Mouse (Mus musculus) MEL-GATA-1-ER (cell line): ENCODE results near the gene 9030612E09Rik.

Experiments
- DNase-seq: peaks from one replicate; pipeline ENCODE4 v3.0.0-alpha.2; 2012; ENCODE audit warnings: low read depth; ENCODE audit errors: extremely low read depth

Gene 9030612E09Rik

GRCm38 (mm10) chr10:43200206-43200605 is 25.7 kb downstream of the 9030612E09Rik start:
- no peak for DNase-seq

DNA sequence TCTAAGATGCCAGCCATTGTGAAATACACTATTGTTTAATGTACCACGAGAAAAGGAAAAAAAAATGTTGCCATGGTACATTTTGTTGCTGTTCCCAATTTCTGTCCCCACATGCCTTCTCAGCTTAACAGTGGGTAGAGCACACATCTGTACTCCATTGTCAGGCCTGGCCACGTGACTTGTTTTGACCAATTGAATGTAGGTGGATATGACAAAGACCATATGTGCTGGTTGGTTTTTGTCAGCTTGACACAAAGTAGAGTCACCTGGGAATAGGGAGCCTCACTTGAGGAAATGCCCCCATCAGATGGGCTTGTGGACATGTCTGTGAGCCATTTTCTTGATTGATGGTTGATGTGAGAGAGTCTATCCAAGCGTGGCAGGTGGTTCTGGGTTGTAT is 29.4 kb downstream of the 9030612E09Rik start:
- no peak for DNase-seq

- peak; percentile 19 for DNase-seq
Observed at GRCm38 (mm10) chr10:43211866-43212265, 37.4 kb downstream of the 9030612E09Rik start.

DNA sequence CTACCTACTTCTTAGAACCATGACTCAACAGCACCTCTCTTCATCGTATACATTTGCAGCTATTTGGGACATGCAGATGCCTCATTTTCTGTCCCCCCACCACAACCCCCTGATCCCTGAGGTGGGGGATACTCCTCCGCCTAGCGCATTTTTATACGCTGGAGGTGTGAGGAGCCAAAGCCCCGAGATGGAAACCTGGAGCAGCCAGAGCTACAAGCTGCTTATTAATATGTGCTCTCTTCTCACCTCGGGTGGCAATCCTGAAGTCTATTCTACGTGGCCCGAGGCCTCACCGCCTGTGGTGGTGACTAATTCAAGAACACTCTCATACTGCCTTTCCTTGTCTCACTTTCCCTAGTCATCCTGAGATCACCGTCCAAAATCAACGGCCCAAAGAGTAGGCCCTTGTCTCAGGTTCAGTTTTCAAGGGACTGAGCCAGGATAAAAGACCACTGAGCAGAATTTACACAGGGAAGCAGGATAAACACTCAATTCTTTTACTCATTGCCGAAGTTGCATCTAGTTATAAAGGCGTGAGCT is 42.9 kb downstream of the 9030612E09Rik start:
- DNase-seq = no peak

GRCm38 (mm10) chr10:43220479-43220878 is 46.0 kb downstream of the 9030612E09Rik start:
- no peak for DNase-seq

DNA sequence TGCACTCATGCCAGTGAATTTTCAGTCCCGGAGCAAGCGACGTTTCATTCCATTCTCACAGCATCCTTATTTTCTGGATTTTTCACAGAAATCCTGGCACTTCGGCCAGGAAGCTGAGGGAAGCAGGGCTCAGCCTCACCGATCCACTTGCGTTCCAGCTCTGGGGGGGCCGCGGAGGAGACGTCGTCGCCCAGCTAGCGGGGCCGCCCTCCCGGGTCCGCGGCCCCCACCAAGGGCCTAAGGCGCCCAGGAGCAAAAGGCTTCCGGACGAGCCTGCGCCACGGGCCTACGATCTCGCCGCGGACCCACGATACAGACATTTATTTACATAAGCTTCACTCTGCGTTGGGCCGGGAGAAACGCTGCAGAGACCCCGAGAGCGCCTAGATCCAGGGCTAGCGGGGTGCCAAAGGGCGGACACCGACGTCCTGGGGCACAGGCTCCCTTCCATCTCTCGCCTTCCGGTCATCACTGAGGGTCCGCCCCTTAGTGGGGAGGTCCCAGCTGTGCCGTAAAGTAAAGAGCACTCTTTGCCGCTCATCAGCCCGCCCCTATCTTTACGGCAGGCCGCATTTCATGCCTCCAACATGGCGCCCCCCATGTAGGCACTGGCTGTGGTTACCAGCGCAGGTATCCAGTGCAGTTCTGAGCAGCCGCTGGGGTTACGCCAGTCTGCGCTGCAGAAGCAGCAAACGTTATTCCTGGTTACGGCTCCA is 46.6 kb downstream of the 9030612E09Rik start, which contains the start of gene Pdss2:
TSS of gene Pdss2 (plus strand) at position 577 of the 716 bp plus-strand sequence.
- DNase-seq = peak; percentile 86

DNA sequence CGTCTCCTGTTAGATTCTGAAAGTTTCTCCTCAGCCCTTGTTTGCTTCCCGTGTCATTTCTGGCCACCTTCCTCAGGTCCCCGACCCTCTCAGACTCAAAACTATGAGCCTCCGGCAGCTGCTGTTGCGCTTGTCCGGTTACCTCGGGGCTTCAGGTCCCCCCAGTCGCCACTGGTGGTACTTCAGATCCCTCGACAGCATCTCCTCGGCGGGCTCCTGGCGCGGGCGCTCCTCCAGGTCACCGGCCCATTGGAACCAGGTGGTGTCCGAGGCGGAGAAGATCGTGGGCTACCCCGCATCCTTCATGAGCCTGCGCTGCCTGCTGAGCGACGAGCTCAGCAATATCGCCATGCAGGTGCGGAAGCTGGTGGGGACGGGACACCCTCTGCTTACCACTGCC is 47.2 kb downstream of the 9030612E09Rik start:
- DNase-seq = peak; percentile 11

DNA sequence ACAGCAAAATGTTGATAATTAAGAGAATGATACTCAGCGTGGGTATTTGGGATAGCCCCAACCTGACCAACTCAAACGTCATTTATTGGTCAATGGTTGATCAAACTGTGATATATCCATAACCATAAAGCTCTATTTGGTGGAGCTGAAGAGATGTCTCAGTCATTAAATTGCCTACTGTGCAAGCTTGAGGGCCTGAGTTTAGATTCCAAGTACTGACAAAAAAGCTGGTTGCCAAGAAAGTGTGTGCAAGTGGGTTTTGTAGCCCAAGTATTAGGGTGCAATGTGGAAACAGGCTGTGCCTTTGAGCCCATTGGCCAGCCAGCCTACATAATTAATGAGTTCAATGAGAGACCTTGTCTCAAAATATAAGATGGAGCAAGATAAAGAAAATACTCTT is 48.9 kb downstream of the 9030612E09Rik start:
- DNase-seq = no peak
